ENCODE assay signal across 6 mouse cellular contexts in the genomic region with DNA sequence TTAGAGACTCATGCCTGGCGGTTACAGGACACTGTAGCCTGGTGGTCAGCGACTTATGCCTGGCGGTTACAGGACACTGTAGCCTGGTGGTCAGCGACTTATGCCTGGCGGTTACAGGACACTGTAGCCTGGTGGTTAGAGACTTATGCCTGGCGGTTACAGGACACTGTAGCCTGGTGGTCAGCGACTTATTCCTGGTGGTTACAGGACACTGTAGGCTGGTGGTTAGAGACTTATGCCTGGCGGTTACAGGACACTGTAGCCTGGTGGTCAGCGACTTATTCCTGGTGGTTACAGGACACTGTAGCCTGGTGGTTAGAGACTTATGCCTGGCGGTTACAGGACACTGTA. TPM values are rescaled to one million over a fixed set of nuclear protein-coding genes. Genes with fewer than 3 reads are reported as not detected.
DNase-seq lines count a peak whose midpoint lies in the region; ATAC-seq and TF ChIP-seq lines count a peak whose summit lies in the region.
"Not testable (repeated sequence)": the region's sequence is repeated elsewhere in the genome, so short reads cannot be mapped to it uniquely, and the experiment has no call there.

No protein-coding gene starts in this region.

- H3K9me3 ChIP-seq in CH12.LX (replicated peaks; ENCODE audit: low read length), result peaks cover 19% of the 10 kb centered on the region
- not testable (repeated sequence) for H3K9me3 ChIP-seq in ES-E14 (ENCODE audit: control insufficient read depth, insufficient read depth, low read depth, low read length)
- H3K9me3 ChIP-seq in erythroblast, embryonic 14.5 days (ENCODE audit: control insufficient read depth, low read length), result peaks cover 52% of the 10 kb centered on the region
- peaks cover 35% of the 10 kb centered on the region for H3K9me3 ChIP-seq in liver, embryonic 11.5 days (ENCODE audit: control insufficient read depth, low read length)

- not testable (repeated sequence) for ATAC-seq in liver, embryonic 11.5 days (replicated peaks; ENCODE audit: low FRiP score)

- 100% methylated on average over 1 of the region's 10 CpGs for WGBS in liver, embryonic 11.5 days

- not testable (repeated sequence) for DNase-seq in CH12.LX (ENCODE audit: extremely low read depth); ES-E14 (ENCODE audit: low read depth, low spot score); liver, embryonic 11.5 days (ENCODE audit: low spot score)
- DNase-seq in cerebellum, adult 11-12 months, result peak; percentile 56
- peak; percentile 40 to 71 for DNase-seq in right cerebral cortex, postnatal 10 days (ENCODE audit: low spot score in 2 of 2)

- H3K9ac ChIP-seq in CH12.LX (ENCODE audit: insufficient read depth, low read depth); ES-E14 (ENCODE audit: insufficient read depth, low read depth, low read length, poor library complexity, severe bottlenecking); liver, embryonic 11.5 days (ENCODE audit: low read depth, low read length): not testable (repeated sequence)

- TF ChIP-seq EP300 in CH12.LX (IDR thresholded peaks at IDR 0.05; ENCODE audit: low read length), result not testable (repeated sequence)

- not testable (repeated sequence) for H3K4me1 ChIP-seq in CH12.LX (ENCODE audit: control insufficient read depth in 1 of 2, insufficient read depth in 2 of 2); erythroblast, embryonic 14.5 days (ENCODE audit: control insufficient read depth); liver, embryonic 11.5 days (replicated peaks; ENCODE audit: control insufficient read depth, insufficient read depth, low read length)
- H3K4me1 ChIP-seq in ES-E14 (ENCODE audit: control insufficient read depth in 2 of 2, insufficient read depth in 2 of 2, low read length in 2 of 2, poor library complexity in 1 of 2), result peaks cover 9 to 14% of the 10 kb centered on the region in 2 experiments

- not testable (repeated sequence) for H3K27ac ChIP-seq in CH12.LX (ENCODE audit: insufficient read depth, low read depth); ES-E14 (ENCODE audit: insufficient read depth, low read depth, low read length, poor library complexity, severe bottlenecking); liver, embryonic 11.5 days (ENCODE audit: low read depth, low read length)

- H3K4me3 ChIP-seq in CH12.LX (replicated peaks in 1 of 3; ENCODE audit: low read depth in 2 of 3, low read length in 2 of 3, poor library complexity in 1 of 3) (peak overlapping the region; percentile 0 to 50 (median 28)), ES-E14 (ENCODE audit: insufficient read depth in 1 of 2, low read depth in 1 of 2, low read length in 2 of 2, poor library complexity in 1 of 2, severe bottlenecking in 1 of 2) (peak overlapping the region; percentile 58 to 61; a peak in 3 of 4 replicates)
- peak overlapping the region; percentile 61 for H3K4me3 ChIP-seq in erythroblast, embryonic 14.5 days (replicated peaks)
- peak overlapping the region; percentile 55; the same call in 1 of the 2 replicates for H3K4me3 ChIP-seq in liver, embryonic 11.5 days (ENCODE audit: low read depth, low read length)

- not testable (repeated sequence) for TF ChIP-seq POLR2A in CH12.LX (IDR thresholded peaks at IDR 0.05; ENCODE audit: low read depth, low read length)

- H3K27me3 ChIP-seq in CH12.LX (replicated peaks); liver, embryonic 11.5 days (replicated peaks; ENCODE audit: control insufficient read depth, insufficient read depth, low read length): not testable (repeated sequence)
- peaks cover 15% of the 10 kb centered on the region for H3K27me3 ChIP-seq in erythroblast, embryonic 14.5 days (ENCODE audit: control insufficient read depth)

- peak overlapping the region; percentile 10 for H3K4me2 ChIP-seq in CH12.LX (ENCODE audit: insufficient read depth, low read depth, poor library complexity, severe bottlenecking)
- H3K4me2 ChIP-seq in liver, embryonic 11.5 days, result not testable (repeated sequence)

- not testable (repeated sequence) for TF ChIP-seq CTCF in CH12.LX (conservative IDR thresholded peaks at IDR 0.05 in 1 of 2, IDR thresholded peaks at IDR 0.05 in 1 of 2; ENCODE audit: low read depth in 2 of 2, low read length in 2 of 2)

- in situ Hi-C loops in CH12.LX (cut with MboI; ENCODE audit: low pct_ligation_motif_present, low pct_unique_long_range_greater_than_20kb, low sequenced_read_pairs); ES-E14 (cut with MboI; ENCODE audit: low sequenced_read_pairs in 2 of 2, unreplicated experiment in 2 of 2): not testable (repeated sequence)

- dilution Hi-C loops in CH12.LX (cut with MboI; ENCODE audit: extremely low pct_ligation_motif_present, extremely low pct_unique_long_range_greater_than_20kb, low sequenced_read_pairs), result not testable (repeated sequence)

- H3K36me3 ChIP-seq in CH12.LX (replicated peaks in 1 of 2; ENCODE audit: control insufficient read depth in 1 of 2, insufficient read depth in 1 of 2, low read length in 1 of 2) (peaks cover 16 to 39% of the 10 kb centered on the region in 2 experiments), ES-E14 (ENCODE audit: control insufficient read depth, insufficient read depth, low read length, poor library complexity, severe bottlenecking) (peaks cover 21% of the 10 kb centered on the region)
- H3K36me3 ChIP-seq in erythroblast, embryonic 14.5 days (ENCODE audit: control insufficient read depth), result peaks cover 21% of the 10 kb centered on the region
- peaks cover 19% of the 10 kb centered on the region for H3K36me3 ChIP-seq in liver, embryonic 11.5 days (ENCODE audit: control insufficient read depth, insufficient read depth, low read length)

- not testable (repeated sequence) for H3K79me2 ChIP-seq in CH12.LX (replicated peaks; ENCODE audit: control insufficient read depth, extremely low read depth, insufficient read depth, poor library complexity, severe bottlenecking)

- TF ChIP-seq RAD21 in CH12.LX (IDR thresholded peaks at IDR 0.05; ENCODE audit: low read depth, low read length), result not testable (repeated sequence)

RNA-seq across cellular contexts. Expression of a gene that starts 2.0 kb away (rescaled TPM):
- total RNA-seq in CH12.LX (2012; rRNA removed) (288 and 398 TPM in 2 replicates), CH12.LX (2014; rRNA removed) (60.4 and 62.0 TPM in 2 replicates), ES-E14 (2012; rRNA removed) (165 and 322 TPM in 2 replicates)
- polyA plus RNA-seq in CH12.LX (2012; ENCODE audit: insufficient read length, low read depth), result 606 and 724 TPM in 2 replicates
- polyA plus RNA-seq in erythroblast, embryonic 14.5 days (2012), result 277 and 279 TPM in 2 replicates
- polyA plus RNA-seq in liver, embryonic 11.5 days (2014; fragmentation: Nextera tagmentation; extraction: Ambion mirVana), result 217 and 306 TPM in 2 replicates
